Mouse (Mus musculus) stomach, embryonic 15.5 days (tissue): ENCODE data around the gene Grk3. TPM values are rescaled to one million over a fixed set of nuclear protein-coding genes. Genes with fewer than 3 reads are reported as not detected.

Experiments used
- ATAC-seq: fragments of 200-750 bp; cut with Nextera tagmentation; 2 replicates; pipeline ENCODE4 v1.8.0; 2017; ENCODE audit warnings: low read depth, moderate number of reproducible peaks, moderate TSS enrichment; ENCODE audit not compliant: insufficient read depth, low FRiP score
- H3K27ac ChIP-seq: fragments of 300-500 bp; sonication (generic); 2 replicates; pipeline ENCODE4 v1.5.1; 2015; ENCODE audit warnings: mild to moderate bottlenecking, inconsistent platforms
- H3K27me3 ChIP-seq: fragments of 300-500 bp; sonication (generic); replicated peaks from 2 replicates; pipeline ENCODE4 v1.6.1; 2015; ENCODE audit warnings: inconsistent platforms
- H3K36me3 ChIP-seq: fragments of 300-500 bp; sonication (generic); 2 replicates; pipeline ENCODE4 v1.6.1; 2015; ENCODE audit warnings: inconsistent platforms
- H3K4me1 ChIP-seq: fragments of 300-500 bp; sonication (generic); 2 replicates; pipeline ENCODE4 v1.6.1; 2015; ENCODE audit warnings: inconsistent platforms
- H3K4me2 ChIP-seq: fragments of 300-500 bp; sonication (generic); 2 replicates; pipeline ENCODE4 v1.6.1; 2015; ENCODE audit warnings: mild to moderate bottlenecking, inconsistent platforms
- H3K4me3 ChIP-seq: fragments of 300-500 bp; sonication (generic); replicated peaks from 2 replicates; pipeline ENCODE4 v1.5.1; 2015; ENCODE audit warnings: inconsistent platforms
- H3K9ac ChIP-seq: fragments of 300-500 bp; sonication (generic); 2 replicates; pipeline ENCODE4 v1.6.1; 2015; ENCODE audit warnings: inconsistent platforms
- H3K9me3 ChIP-seq: fragments of 300-500 bp; sonication (generic); 2 replicates; pipeline ENCODE4 v1.6.1; 2016; ENCODE audit warnings: inconsistent platforms
- WGBS: fragments of 180-500 bp; shearing (Covaris S2); methylation state at CpG from one replicate; pipeline ENCODE4 v1.1.7; 2015; 5-methylcytosine and 5-hydroxymethylcytosine counted together
- polyA plus RNA-seq: library from polyadenylated mRNA; unstranded; fragments of >200 nt; fragmentation: Nextera tagmentation; extraction: Ambion mirVana; gene quantifications from 2 replicates; pipeline ENCODE4 v1.2.1, GENCODE M21; 2015

The Grk3 gene
- polyA plus RNA-seq, 1 experiment from 2014 or later: 13.8 TPM

GRCm38 (mm10) chr5:112886687-112887491 is 128.7 kb downstream of the Grk3 start:
- WGBS: 71% methylated on average over 17 of the region's 17 CpGs
- no peaks in the 10 kb centered on the region for H3K9me3 ChIP-seq
- H3K9ac ChIP-seq: no peak overlapping the region
- no peak overlapping the region for H3K4me2 ChIP-seq
- H3K27ac ChIP-seq: no peak overlapping the region
- H3K4me1 ChIP-seq: no peaks in the 10 kb centered on the region
- H3K27me3 ChIP-seq: no peaks in the 10 kb centered on the region
- no peaks in the 10 kb centered on the region for H3K36me3 ChIP-seq
- ATAC-seq: no peak
- H3K4me3 ChIP-seq: no peak overlapping the region

- 58% methylated on average over 14 of the region's 14 CpGs for WGBS
- no peaks in the 10 kb centered on the region for H3K27me3 ChIP-seq
Measured at GRCm38 (mm10) chr5:112877391-112878115, 138.0 kb downstream of the Grk3 start.

GRCm38 (mm10) chr5:112876846-112877390 is 138.7 kb downstream of the Grk3 start:
- H3K9me3 ChIP-seq: no peaks in the 10 kb centered on the region
- H3K4me2 ChIP-seq: no peak overlapping the region
- 20% methylated on average over 4 of the region's 4 CpGs for WGBS
- H3K27me3 ChIP-seq: no peaks in the 10 kb centered on the region
- no peaks in the 10 kb centered on the region for H3K36me3 ChIP-seq
- H3K27ac ChIP-seq: no peak overlapping the region
- no peak for ATAC-seq
- no peak overlapping the region for H3K4me3 ChIP-seq
- no peak overlapping the region for H3K9ac ChIP-seq
- H3K4me1 ChIP-seq: 0 out of 2 replicates have a peak, but pooled peaks cover 3% of the 10 kb centered on the region

More at GRCm38 (mm10) chr5:112877391-112878115, 138.0 kb downstream of the Grk3 start:
- Histone ChIP-seq H3K4me1 (0 out of 2 replicates have a peak, but pooled peaks cover 3% of the 10 kb centered on the region), H3K4me3 (no peak overlapping the region), H3K27ac (no peak overlapping the region), H3K9me3 (no peaks in the 10 kb centered on the region), H3K4me2 (no peak overlapping the region), H3K36me3 (no peaks in the 10 kb centered on the region), H3K9ac (no peak overlapping the region)
- ATAC-seq: no peak

GRCm38 (mm10) chr5:112872999-112873398 is 142.6 kb downstream of the Grk3 start:
- Histone ChIP-seq H3K9ac (no peak overlapping the region), H3K9me3 (no peaks in the 10 kb centered on the region), H3K27ac (no peak overlapping the region), H3K4me1 (0 out of 2 replicates have a peak, but pooled peaks cover 3% of the 10 kb centered on the region), H3K36me3 (no peaks in the 10 kb centered on the region), H3K27me3 (no peaks in the 10 kb centered on the region), H3K4me3 (no peak overlapping the region), H3K4me2 (no peak overlapping the region)
- ATAC-seq: no peak
- 61% methylated on average over 6 of the region's 6 CpGs for WGBS

- 23% methylated on average over 9 of the region's 9 CpGs for WGBS
- H3K27ac ChIP-seq: no peak overlapping the region
- no peak overlapping the region for H3K4me2 ChIP-seq
- no peaks in the 10 kb centered on the region for H3K36me3 ChIP-seq
- no peak overlapping the region for H3K4me3 ChIP-seq
- no peak overlapping the region for H3K9ac ChIP-seq
- no peaks in the 10 kb centered on the region for H3K4me1 ChIP-seq
- ATAC-seq: no peak
- no peaks in the 10 kb centered on the region for H3K27me3 ChIP-seq
- no peaks in the 10 kb centered on the region for H3K9me3 ChIP-seq
Measured at GRCm38 (mm10) chr5:112870729-112871128, 144.9 kb downstream of the Grk3 start.

GRCm38 (mm10) chr5:112868620-112869019 is 147.0 kb downstream of the Grk3 start:
- WGBS: 65% methylated on average over 5 of the region's 5 CpGs
- Histone ChIP-seq H3K27me3 (no peaks in the 10 kb centered on the region), H3K27ac (no peak overlapping the region), H3K4me1 (no peaks in the 10 kb centered on the region), H3K4me2 (no peak overlapping the region), H3K36me3 (no peaks in the 10 kb centered on the region), H3K9ac (no peak overlapping the region), H3K4me3 (no peak overlapping the region), H3K9me3 (no peaks in the 10 kb centered on the region)
- no peak for ATAC-seq

- H3K4me1 ChIP-seq: no peaks in the 10 kb centered on the region
- no peak overlapping the region for H3K4me3 ChIP-seq
- no peaks in the 10 kb centered on the region for H3K27me3 ChIP-seq
- no peaks in the 10 kb centered on the region for H3K36me3 ChIP-seq
- no peak overlapping the region for H3K9ac ChIP-seq
- H3K4me2 ChIP-seq: no peak overlapping the region
- H3K27ac ChIP-seq: no peak overlapping the region
- WGBS: 47% methylated on average over 4 of the region's 4 CpGs
- ATAC-seq: no peak
- no peaks in the 10 kb centered on the region for H3K9me3 ChIP-seq
Measured at GRCm38 (mm10) chr5:112864719-112865367, 150.7 kb downstream of the Grk3 start.

Other genes starting within 250 kb of the Grk3 start
- gene Myo18b, start 119.4 kb downstream of the Grk3 start, polyA plus RNA-seq: 0.50 and 0.51 TPM in 2 replicates
- not detected in 2 replicates for gene Crybb2, start 54.3 kb upstream of the Grk3 start, polyA plus RNA-seq
- gene Crybb3, start 65.8 kb upstream of the Grk3 start, polyA plus RNA-seq: 1.1 and 1.2 TPM in 2 replicates
- 12.6 and 15.2 TPM in 2 replicates for gene 2900026A02Rik, start 205.4 kb upstream of the Grk3 start, polyA plus RNA-seq
- gene Tmem211, start 211.1 kb upstream of the Grk3 start, polyA plus RNA-seq: 0.48 and 0.57 TPM in 2 replicates